Mouse (Mus musculus): ENCODE data around the gene Zfp655.
"Not testable (repeated sequence)": the region's sequence is repeated elsewhere in the genome, so short reads cannot be mapped to it uniquely, and the experiment has no call there.

The Zfp655 gene

GRCm38 (mm10) chr5:145231367-145231871, at the start of gene Zfp655:
TSS of gene Zfp655 (plus strand) at chr5:145231715.
- DNase-seq (ENCODE audit: low spot score in 2 of 2), result peak; percentile 97 to 98

DNA sequence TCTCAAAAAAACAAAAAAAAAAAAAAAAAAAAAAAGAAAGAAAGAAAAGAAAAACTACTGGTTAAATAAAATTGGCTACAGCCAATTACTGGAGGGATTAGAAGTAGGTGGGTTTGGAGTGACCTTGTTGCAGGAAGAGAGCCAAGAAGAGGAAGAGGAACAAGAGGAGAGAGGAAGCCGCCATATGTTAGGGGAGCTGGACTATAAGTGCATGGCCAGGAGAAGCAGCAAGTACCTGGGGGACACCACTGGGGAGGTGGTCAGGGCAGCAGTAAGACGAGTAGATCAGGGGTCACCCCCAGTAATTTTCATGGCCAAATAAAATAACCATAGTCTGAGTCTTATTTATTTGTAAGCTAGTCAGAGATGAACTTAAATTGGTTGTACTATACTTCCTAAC, 46.3 kb upstream of the Zfp655 start:
- no peak for DNase-seq (ENCODE audit: low spot score in 2 of 2)

- no peak for DNase-seq (ENCODE audit: low spot score in 2 of 2)
These were observed 42.1 kb upstream of the Zfp655 start for GRCm38 (mm10) chr5:145189416-145189815.

DNA sequence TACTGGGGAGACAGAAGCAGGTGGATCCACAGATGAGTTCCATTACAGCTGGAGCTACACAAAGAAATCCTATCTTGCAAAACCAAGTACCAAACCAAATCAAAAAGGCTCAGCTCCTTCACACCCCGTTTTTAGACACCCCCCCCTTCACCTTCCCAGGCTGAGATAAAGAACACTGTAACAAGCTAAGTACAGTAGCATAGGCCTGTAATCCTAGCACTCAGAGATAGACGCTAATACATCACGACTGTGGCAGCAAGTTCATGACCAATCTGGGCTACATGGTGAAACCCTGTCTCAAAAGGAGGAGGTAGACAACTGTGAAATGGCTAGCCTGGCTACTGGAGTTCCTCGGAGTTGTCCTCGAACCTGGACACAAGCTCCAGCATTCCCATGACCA, 41.1 kb upstream of the Zfp655 start:
- no peak for DNase-seq (ENCODE audit: low spot score in 2 of 2)

DNA sequence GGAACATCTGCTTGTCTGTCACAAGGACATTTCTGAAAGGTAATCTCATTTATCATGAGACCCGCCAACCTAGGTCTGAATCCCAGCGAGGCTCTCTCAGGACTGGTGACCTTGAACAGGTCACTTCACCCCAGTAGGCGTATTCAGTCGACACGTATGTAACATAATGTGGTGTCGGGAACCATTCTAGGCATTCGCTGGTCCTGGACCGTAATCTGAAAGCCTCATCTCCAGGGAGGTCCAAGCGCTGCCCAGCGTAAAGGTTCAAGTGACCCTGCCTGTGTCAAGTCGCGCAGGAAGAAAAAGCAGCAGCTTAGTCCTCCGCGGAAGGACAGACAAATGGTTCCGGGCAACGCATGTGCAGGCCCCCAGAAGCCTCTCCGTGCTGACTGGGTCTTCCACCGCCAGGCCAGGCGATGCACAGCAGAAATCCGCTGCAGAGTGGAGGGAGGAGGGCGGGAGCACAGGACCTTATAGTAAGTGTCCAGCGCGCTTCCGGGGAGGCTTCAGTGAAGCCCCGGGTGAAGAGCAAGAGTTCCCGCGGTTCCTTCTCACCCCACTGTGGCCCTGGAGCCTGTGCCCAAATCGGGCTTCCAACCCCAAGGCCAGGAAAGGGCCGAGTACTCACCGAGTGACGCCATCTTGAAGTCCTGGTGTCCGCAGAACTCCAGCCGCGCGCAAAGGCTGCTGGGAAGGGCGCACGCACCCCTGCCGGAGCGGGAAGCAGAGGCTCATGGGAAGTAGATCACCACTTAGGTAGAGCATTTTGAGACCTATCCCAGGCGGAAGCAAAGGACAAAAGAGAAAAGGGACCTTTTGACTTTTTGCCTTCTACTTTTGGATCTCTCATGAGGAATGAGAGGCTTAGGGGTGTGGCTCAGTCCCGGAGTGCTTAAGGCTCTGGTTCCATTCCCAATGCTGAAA, 40.4 kb upstream of the Zfp655 start:
- peak; percentile 84 to 86 for DNase-seq (ENCODE audit: low spot score in 2 of 2)

GRCm38 (mm10) chr5:145191962-145192361, 39.6 kb upstream of the Zfp655 start, which contains the start of gene Atp5j2:
TSS of gene Atp5j2 (minus strand) at chr5:145192062.
- DNase-seq (ENCODE audit: low spot score in 2 of 2), result no peak

DNA sequence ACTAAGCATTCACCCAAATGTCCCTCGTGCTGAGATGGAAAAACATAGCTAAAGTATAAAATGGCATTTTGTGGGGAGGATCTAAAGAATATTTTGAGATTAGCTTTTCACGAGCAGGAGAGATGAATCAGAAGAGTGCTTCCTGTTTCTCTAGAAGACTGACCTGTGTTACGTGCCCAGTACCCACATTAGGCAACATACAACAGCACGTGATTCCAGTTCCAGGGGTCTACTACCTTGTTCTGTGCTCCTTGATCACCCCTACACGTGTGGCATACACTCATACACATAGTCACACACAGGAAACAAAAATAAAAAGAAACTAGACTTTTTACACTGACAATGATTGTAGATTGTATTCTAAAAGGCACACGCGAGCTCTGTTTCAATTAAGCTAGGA, 31.1 kb upstream of the Zfp655 start:
- no peak for DNase-seq (ENCODE audit: low spot score in 2 of 2)

- DNase-seq (ENCODE audit: low spot score in 2 of 2), result peak; percentile 56 to 70
These were observed 30.1 kb upstream of the Zfp655 start, which contains the start of gene Zkscan14 for GRCm38 (mm10) chr5:145201321-145201991. TSS of gene Zkscan14 (minus strand) at chr5:145201868.

GRCm38 (mm10) chr5:145202446-145202845, 29.1 kb upstream of the Zfp655 start:
- no peak for DNase-seq (ENCODE audit: low spot score in 2 of 2)

DNA sequence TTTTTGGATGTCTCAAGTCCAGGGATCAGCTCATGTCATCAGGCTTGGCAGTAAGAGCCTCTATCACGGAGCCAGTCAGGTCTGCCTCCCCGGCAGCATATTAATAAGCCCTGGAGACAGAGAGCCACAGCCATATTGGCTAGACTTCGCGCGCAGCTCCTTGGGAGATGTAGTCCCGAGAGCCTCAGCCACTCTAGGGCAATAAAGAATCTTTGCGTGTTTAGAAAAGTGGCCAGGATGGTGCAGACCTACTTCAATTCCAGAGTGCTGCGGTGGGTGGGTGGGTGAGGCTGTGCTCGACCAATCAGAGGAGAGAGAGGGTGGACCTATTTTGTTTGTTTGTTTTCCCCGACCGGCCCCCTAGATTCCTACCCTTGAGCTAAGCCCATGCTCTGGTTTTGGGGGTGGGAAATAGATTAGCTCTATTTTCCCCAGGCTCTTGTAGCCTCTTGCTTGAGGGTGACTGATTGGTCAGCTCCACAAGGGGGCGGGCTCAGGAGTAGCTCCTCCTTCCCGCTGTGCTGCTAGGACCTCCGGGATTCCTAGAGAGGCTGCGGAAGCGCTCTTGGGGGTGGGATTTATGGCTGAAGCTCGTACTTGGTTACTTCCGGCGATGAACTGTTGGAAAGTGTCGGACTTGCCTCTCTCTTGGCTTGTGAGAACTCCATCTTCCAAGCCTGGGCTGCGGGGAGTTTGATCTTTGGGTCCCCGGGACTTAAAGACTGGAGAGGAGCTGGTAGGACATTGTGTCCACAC, 27.4 kb upstream of the Zfp655 start, which contains the start of gene Zkscan5:
Gene Zkscan5, plus strand, starts transcription at position 627 of the 756 bp plus-strand sequence.
- peak; percentile 97 to 98 for DNase-seq (ENCODE audit: low spot score in 2 of 2)

DNA sequence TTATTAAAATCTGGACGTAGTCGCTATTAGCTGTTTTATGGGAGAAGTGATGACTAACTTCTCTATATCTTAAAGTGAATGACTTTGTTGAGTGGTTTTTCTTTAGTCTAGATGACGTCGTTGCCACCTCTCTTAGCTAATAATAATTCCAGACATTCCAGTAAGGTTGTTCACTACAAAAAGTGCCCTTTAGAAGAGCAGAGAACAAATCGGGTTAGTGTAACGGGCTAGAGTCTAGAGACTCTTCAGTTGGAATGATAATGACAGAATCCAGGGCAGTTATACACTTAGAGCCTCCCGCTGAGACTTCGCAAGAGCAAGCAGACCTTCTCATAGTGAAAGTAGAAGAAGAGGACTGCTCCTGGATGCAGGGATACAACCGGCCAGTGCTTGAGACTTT, 26.5 kb upstream of the Zfp655 start:
- DNase-seq (ENCODE audit: low spot score in 2 of 2), result no peak

DNA sequence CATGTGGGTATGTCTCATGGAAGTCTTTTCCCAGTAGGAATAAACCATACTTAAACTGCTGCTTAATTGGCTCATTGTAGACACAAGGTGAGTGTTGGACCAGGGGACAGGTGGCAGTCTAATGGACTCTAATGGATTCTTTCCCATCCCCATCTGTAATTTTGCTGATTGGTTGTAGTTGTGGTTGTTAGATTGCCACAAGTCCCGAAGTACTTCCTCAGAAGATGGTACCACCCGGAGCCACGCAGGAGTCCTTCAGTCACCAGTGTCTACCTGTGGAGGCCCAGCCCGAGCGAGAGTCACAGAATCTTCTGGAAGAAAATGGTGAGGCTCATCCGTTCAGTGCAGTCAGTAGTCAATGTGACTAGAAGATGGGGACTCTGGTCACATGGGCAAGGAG, 24.1 kb upstream of the Zfp655 start:
- DNase-seq (ENCODE audit: low spot score in 2 of 2), result no peak

GRCm38 (mm10) chr5:145207954-145208353, 23.6 kb upstream of the Zfp655 start:
- DNase-seq (ENCODE audit: low spot score in 2 of 2), result no peak

DNA sequence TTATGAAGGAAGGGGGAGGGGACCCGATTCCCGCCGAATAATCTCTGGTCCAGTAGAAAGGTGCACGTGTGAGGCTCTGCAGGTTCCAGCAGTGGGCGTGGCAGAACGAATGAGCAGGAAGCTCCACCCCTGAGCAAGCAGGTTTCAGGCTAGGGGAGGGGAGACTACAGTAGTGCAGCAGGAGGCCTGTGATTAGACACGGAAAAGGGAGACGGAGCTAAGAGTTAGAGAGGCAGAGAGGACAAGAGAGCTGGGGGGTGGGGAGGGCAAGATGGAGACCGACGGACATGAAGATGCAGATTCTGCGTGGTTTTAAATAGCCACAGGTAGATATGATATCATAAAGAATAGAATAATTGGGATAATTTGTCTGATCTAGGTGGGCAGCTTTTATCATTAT, 23.1 kb upstream of the Zfp655 start:
- not testable (repeated sequence) for DNase-seq (ENCODE audit: low spot score in 2 of 2)

GRCm38 (mm10) chr5:145211340-145211739, 20.2 kb upstream of the Zfp655 start:
- DNase-seq (ENCODE audit: low spot score in 2 of 2), result no peak

DNA sequence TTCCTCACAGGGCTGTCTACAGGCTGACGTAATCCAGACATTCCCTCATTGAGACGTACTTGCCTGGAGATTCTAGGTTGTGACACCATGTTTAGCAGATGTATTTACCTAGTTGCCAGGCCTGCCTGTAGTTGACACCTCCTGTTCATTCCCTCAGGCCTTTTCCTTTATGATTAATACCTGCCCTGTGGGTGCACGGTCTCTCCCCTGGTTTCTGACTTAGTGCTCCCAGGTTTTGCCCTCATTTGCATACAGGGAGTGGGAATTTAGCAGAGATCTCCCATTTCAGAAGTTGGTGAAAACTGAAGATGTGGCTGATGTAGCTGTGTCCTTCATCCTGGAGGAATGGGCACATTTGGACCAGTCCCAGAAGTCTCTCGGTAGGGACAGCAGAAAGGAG, 19.3 kb upstream of the Zfp655 start:
- no peak for DNase-seq (ENCODE audit: low spot score in 2 of 2)

- DNase-seq (ENCODE audit: low spot score in 2 of 2), result no peak
These were observed 18.0 kb upstream of the Zfp655 start for GRCm38 (mm10) chr5:145213505-145213904.

GRCm38 (mm10) chr5:145214679-145215078, 16.8 kb upstream of the Zfp655 start:
- no peak for DNase-seq (ENCODE audit: low spot score in 2 of 2)

GRCm38 (mm10) chr5:145217746-145218145, 13.8 kb upstream of the Zfp655 start:
- no peak for DNase-seq (ENCODE audit: low spot score in 2 of 2)

GRCm38 (mm10) chr5:145218206-145218605, 13.3 kb upstream of the Zfp655 start:
- no peak for DNase-seq (ENCODE audit: low spot score in 2 of 2)

DNA sequence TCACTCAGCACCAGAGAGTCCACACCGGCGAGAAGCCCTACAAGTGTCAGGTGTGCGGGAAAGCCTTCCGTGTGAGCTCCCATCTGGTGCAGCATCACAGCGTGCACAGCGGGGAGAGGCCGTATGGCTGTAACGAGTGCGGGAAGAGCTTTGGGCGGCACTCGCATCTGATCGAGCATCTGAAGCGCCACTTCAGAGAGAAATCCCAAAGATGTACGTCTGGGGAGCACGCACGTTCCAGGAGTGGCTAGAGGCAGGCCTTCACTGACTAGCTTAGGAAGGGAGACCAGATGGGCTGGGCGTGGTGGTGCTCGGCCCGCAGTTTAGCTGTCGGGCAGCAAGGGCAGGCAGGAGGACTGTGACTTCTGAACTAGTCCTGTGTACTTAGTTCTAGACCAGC, 12.8 kb upstream of the Zfp655 start:
- no peak for DNase-seq (ENCODE audit: low spot score in 2 of 2)

DNA sequence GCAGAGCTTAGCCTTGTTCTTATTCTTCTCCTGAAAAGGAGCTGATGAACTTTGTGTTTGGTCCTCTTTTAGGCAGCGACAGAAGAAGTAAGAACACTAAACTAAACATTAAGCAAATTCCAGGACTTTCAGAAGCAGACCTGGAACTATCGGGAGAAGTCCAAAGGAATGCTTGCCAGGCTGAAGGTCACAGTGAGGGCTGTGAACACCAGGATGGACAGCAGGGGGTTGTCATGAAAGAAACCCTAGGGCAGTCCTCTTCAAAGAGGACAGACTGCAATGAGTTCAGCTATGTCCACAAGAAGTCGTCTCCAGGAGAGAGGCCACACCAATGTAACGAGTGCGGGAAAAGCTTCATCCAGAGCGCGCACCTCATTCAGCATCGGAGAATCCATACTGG, 11.5 kb upstream of the Zfp655 start:
- DNase-seq (ENCODE audit: low spot score in 2 of 2), result no peak
